Mouse (Mus musculus) megakaryocyte, embryonic 14.5 days (primary cell): Measurements from ENCODE around the gene Babam1. TPM values are rescaled to one million over a fixed set of nuclear protein-coding genes. Genes with fewer than 3 reads are reported as not detected.

Experiments used
- H3K27me3 ChIP-seq: replicated peaks from 2 replicates; pipeline ENCODE3; 2012; ENCODE audit warnings: inconsistent platforms
- H3K36me3 ChIP-seq: replicated peaks from 2 replicates; pipeline ENCODE3; 2012; ENCODE audit warnings: low read length, inconsistent platforms, mixed read lengths
- H3K4me1 ChIP-seq: 2 replicates; pipeline ENCODE4 v1.6.1; 2012; ENCODE audit warnings: inconsistent platforms
- H3K4me3 ChIP-seq: replicated peaks from 2 replicates; pipeline ENCODE3; 2012; ENCODE audit warnings: moderate library complexity, mild to moderate bottlenecking, inconsistent platforms
- H3K9me3 ChIP-seq: 2 replicates; pipeline ENCODE4 v1.6.1; 2012; ENCODE audit warnings: inconsistent platforms
- FLI1 ChIP-seq: IDR thresholded peaks from 2 replicates; pipeline ENCODE4 v1.6.1; 2012; ENCODE audit warnings: low read length, inconsistent platforms, mixed read lengths
- GATA1 ChIP-seq: IDR thresholded peaks from 3 replicates; pipeline ENCODE4 v1.6.1; 2012; ENCODE audit warnings: mixed read lengths, low read length, inconsistent platforms, borderline replicate concordance
- polyA plus RNA-seq: library from polyadenylated mRNA; stranded (reverse); fragments of >175 nt; gene quantifications from 2 replicates; pipeline ENCODE4 v1.2.3, GENCODE M21; 2012; ENCODE audit warnings: low replicate concordance; ENCODE audit not compliant: insufficient read depth

The Babam1 gene
- polyA plus RNA-seq, 1 experiment = 94.3 TPM

DNA sequence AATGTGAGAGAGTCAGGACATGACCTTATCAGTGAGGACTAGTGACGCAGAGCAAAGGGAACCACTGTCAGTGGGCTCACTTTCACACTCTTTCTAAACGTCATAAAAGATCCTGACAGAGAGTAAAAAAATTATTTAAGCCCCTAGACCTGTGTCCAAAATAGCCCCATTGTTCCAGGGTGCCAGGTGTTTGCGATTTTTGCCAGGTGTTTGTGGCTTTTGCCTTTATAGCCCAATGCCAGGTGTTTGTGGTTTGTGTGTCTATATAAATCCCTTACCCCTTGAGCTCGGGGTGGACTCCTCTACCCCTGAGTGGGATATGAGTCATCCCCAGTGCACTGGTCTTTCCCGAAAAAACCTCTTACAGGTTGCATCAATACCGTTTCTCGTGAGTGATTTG, 48.4 kb downstream of the Babam1 start:
- Histone ChIP-seq H3K36me3 (no peaks in the 10 kb centered on the region), H3K9me3 (peaks cover 5% of the 10 kb centered on the region; the same call in 1 of the 2 replicates), H3K4me1 (peaks cover 6% of the 10 kb centered on the region; the same call in 1 of the 2 replicates), H3K27me3 (peaks cover 31% of the 10 kb centered on the region), H3K4me3 (no peak overlapping the region)
- TF ChIP-seq FLI1 (no peak), GATA1 (no peak)

DNA sequence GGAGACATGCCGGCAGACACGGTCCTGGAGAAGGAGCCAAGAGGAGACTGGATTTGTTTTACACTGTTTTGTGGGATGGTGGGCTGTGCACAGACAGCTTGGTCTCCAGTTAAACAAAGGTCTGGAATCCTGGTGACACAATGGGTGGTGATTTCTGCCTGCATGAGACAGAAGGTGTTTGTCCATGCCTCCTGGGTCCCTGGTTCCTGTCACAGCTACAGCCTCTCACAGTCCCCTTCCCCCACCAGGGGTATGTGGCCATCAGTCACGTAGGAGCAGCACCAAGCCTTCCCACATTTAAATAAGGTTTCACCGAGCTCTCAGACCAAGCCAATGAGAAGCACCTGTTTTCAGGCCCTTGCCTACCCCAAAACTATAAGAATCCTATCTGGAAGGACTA, 54.7 kb downstream of the Babam1 start:
- Histone ChIP-seq H3K36me3 (no peaks in the 10 kb centered on the region), H3K4me3 (no peak overlapping the region), H3K27me3 (peaks cover 47% of the 10 kb centered on the region), H3K4me1 (peaks cover 3% of the 10 kb centered on the region; the same call in 1 of the 2 replicates), H3K9me3 (peaks cover 7% of the 10 kb centered on the region; the same call in 1 of the 2 replicates)
- TF ChIP-seq GATA1 (no peak), FLI1 (no peak)

DNA sequence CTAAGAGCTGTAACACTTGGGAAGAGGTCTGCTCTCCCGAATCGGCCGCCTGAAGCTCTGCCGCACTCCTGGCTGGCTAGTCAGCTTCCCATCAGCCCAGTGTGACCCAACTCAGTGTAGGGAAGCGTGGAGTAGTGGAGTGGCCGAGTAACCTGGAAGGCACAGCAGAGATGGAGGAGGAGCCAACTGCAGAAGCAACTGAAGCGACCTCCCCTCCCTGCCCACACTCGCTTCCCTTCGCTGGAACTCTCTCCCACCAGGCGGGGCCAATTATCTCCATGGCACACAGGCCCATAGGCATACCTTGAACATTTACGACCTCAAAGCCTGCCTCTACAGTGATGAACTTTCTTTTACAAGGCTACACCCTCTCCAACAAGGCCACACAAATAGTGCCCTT, 55.1 kb downstream of the Babam1 start:
- TF ChIP-seq GATA1 (no peak), FLI1 (no peak)
- no peak overlapping the region for H3K4me3 ChIP-seq
- H3K36me3 ChIP-seq = peaks cover under 1% of the 10 kb centered on the region
- peaks cover 7% of the 10 kb centered on the region; the same call in 1 of the 2 replicates for H3K9me3 ChIP-seq
- H3K27me3 ChIP-seq = peaks cover 47% of the 10 kb centered on the region
- peaks cover 4% of the 10 kb centered on the region for H3K4me1 ChIP-seq

GRCm38 (mm10) chr8:71452669-71453068, 56.0 kb downstream of the Babam1 start:
- Histone ChIP-seq H3K4me3 (no peak overlapping the region), H3K9me3 (peaks cover 7% of the 10 kb centered on the region; the same call in 1 of the 2 replicates), H3K27me3 (peaks cover 43% of the 10 kb centered on the region), H3K4me1 (peaks cover 13% of the 10 kb centered on the region), H3K36me3 (peaks cover 9% of the 10 kb centered on the region)
- TF ChIP-seq GATA1 = no peak
- TF ChIP-seq FLI1 = no peak

Other genes with a start within 250 kb of the Babam1 start
- gene Myo9b, start 124.1 kb upstream of the Babam1 start, polyA plus RNA-seq = 63.5 and 70.1 TPM in 2 replicates
- 9.3 and 14.0 TPM in 2 replicates for gene Haus8, start 123.9 kb upstream of the Babam1 start, polyA plus RNA-seq
- 136 and 255 TPM in 2 replicates for gene Use1, start 30.0 kb upstream of the Babam1 start, polyA plus RNA-seq
- 79.6 and 103 TPM in 2 replicates for gene Ocel1, start 25.6 kb upstream of the Babam1 start, polyA plus RNA-seq
- 20.8 and 45.4 TPM in 2 replicates for gene Nr2f6, start 14.9 kb upstream of the Babam1 start, polyA plus RNA-seq
- 0.06 TPM in 1 of 2 replicates, not detected in the other for gene Ushbp1, start 1.1 kb upstream of the Babam1 start, polyA plus RNA-seq
- gene Ankle1, start 9.1 kb downstream of the Babam1 start, polyA plus RNA-seq = 3.3 and 6.3 TPM in 2 replicates
- gene Abhd8, start 66.8 kb downstream of the Babam1 start, polyA plus RNA-seq = 8.9 and 22.6 TPM in 2 replicates
- gene Mrpl34, start 68.1 kb downstream of the Babam1 start, polyA plus RNA-seq = 206 and 242 TPM in 2 replicates
- gene Dda1, start 72.3 kb downstream of the Babam1 start, polyA plus RNA-seq = 346 and 1,390 TPM in 2 replicates
- gene Ano8, start 89.1 kb downstream of the Babam1 start, polyA plus RNA-seq = 3.3 and 3.4 TPM in 2 replicates
- gene Gtpbp3, start 91.2 kb downstream of the Babam1 start, polyA plus RNA-seq = 17.4 and 21.7 TPM in 2 replicates
- 4.0 and 6.0 TPM in 2 replicates for gene Plvap, start 114.9 kb downstream of the Babam1 start, polyA plus RNA-seq
- 0.16 TPM in 1 of 2 replicates, not detected in the other for gene Ccdc194, start 128.8 kb downstream of the Babam1 start, polyA plus RNA-seq
- 105 and 345 TPM in 2 replicates for gene Bst2, start 140.6 kb downstream of the Babam1 start, polyA plus RNA-seq
- 199 and 226 TPM in 2 replicates for gene Mvb12a, start 146.1 kb downstream of the Babam1 start, polyA plus RNA-seq
- gene Tmem221, start 162.0 kb downstream of the Babam1 start, polyA plus RNA-seq = 1.3 TPM in 1 of 2 replicates, not detected in the other
- not detected in 2 replicates for gene Nxnl1, start 169.7 kb downstream of the Babam1 start, polyA plus RNA-seq
- 1.8 and 16.4 TPM in 2 replicates for gene Slc27a1, start 172.0 kb downstream of the Babam1 start, polyA plus RNA-seq
- 330 and 634 TPM in 2 replicates for gene Pgls, start 195.3 kb downstream of the Babam1 start, polyA plus RNA-seq
- gene Fam129c, start 200.8 kb downstream of the Babam1 start, polyA plus RNA-seq = 2.5 and 27.1 TPM in 2 replicates
- 14.0 and 14.8 TPM in 2 replicates for gene Colgalt1, start 214.1 kb downstream of the Babam1 start, polyA plus RNA-seq